Mouse (Mus musculus): ENCODE results near the gene Triobp. TPM values are rescaled to one million over a fixed set of nuclear protein-coding genes. Genes with fewer than 3 reads are reported as not detected.
"Not testable (repeated sequence)": the region's sequence is repeated elsewhere in the genome, so short reads cannot be mapped to it uniquely, and the experiment has no call there.

Triobp gene
- total RNA-seq, 4 experiments from 2014 or later = 10.8 to 16.3 (median 11.7) TPM

DNA sequence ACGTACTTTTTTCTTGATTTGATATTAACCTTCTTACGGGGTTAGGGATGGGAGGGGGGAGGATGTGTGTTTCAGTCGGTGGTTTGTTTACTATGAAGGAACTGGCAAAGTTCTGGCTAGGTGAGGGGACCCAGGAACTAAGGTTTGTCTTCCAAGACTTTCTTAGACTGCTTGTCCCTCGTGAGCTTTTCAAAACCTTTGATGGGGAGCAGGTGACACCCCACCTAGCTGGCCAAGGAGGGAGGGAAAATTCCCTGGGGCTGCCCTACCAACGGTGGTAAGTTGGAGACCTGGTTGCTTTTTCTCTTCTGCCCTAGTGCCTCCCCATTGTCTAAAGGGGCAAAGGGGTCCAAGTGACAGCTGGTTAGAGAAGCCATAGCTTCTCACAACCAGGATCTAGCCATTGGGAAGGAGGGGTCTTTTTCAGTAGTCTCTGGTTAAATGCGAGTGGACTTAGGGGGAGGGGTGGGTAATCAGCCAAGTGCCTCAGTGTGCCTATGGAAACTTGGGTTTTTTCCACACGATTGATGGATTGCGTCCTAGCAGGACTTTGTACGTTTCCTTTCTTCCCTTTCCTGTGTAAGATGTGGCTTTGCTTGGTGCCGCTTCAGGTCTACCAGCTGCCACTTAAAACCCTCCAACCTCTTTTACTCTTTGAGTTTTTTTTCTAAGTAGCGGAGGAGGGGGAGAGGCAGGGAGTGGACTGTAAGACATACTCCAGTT lies 82.2 kb downstream of the Triobp start:
- DNase-seq (ENCODE audit: low spot score in 2 of 2) = no peak

GRCm38 (mm10) chr15:79030551-79031435 lies 83.3 kb downstream of the Triobp start:
- DNase-seq (ENCODE audit: low spot score in 2 of 2) = peak; percentile 59 to 90

DNA sequence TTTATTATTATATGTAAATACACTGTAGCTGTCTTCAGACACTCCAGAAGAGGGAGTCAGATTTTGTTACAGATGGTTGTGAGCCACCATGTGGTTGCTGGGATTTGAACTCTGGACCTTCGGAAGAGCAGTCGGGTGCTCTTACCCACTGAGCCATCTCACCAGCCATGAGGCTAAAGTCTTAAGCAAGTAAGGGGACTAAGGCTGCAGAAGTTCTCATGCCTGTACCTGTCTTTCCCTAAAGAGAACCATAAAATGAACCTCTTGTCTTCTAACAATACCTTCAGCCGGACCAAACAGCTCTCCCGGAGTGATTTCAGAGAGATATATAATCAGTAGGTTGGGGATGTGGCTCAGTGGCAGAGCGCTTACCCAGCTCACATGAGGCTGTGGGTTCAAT lies 84.4 kb downstream of the Triobp start:
- DNase-seq (ENCODE audit: low spot score in 2 of 2) = not testable (repeated sequence)

GRCm38 (mm10) chr15:79037913-79038328 lies 90.4 kb downstream of the Triobp start:
- peak in 1 of 2 experiments; percentile 69 for DNase-seq (ENCODE audit: low spot score in 2 of 2)

DNA sequence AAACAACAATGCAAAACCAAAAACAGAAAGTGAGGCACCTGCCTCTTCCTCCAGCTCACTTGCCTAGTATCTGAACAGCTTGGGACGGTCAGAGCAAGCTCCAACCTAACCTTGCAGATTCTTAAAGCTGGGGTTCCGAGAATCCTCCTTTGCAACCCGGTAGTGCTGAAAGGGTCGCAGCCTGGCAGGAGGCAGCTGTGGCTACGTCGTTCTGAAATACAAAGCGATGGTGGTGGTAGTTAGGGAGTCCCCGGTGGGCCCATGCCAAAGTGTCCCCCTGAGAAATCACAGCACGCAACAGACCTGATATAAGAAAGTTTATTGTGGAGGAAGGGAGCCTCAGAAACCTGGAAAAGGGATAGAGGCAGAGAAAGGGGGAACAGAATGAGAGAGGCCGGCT lies 90.8 kb downstream of the Triobp start:
- no peak for DNase-seq (ENCODE audit: low spot score in 2 of 2)

GRCm38 (mm10) chr15:79038853-79039252 lies 91.3 kb downstream of the Triobp start:
- DNase-seq (ENCODE audit: low spot score in 2 of 2) = peak in 1 of 2 experiments; percentile 55

DNA sequence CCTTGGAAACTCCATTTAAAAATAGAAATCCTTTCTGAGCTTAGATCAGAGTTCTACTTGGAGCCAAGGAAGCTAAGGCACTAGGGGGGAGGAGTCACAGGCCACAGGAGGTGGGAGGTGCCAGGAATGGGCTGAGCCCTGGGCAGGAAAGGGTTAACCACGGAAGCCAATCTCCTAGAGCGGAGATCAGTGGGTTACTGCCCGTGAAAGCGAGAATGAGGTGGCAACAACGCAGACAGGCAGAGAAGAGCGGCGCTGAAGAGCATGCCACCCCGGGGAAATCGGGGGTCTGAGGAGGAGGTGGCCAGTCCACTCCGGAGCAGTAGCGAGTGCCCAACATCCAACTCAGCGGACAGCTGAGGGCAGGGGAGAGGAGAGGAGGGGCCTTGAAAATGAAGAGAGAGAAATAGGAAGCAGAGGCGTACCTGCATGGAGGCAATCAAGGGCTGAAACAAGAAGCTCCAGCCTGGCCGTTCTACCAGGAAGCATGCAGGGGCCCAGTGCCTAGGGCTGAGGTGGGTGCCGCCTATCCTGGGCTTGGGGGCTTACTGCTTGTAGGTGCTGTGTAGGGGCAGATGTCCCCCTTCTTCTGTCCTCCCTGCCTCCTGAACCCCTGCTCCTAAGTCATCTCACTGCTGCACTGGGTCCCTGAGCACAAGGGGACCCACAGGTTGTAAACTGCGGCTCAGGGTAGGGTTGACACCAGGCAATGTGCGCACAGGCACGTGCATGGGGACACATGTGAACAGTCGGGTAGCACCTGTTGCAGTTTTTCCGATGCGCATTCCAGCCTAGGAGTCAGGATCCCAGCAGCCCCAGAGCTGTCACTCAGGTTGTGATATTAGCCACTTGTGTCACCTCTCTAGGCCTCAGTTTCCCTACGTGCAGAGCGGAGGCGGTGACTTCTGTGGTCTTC lies 93.2 kb downstream of the Triobp start:
- DNase-seq (ENCODE audit: low spot score in 2 of 2) = no peak

DNA sequence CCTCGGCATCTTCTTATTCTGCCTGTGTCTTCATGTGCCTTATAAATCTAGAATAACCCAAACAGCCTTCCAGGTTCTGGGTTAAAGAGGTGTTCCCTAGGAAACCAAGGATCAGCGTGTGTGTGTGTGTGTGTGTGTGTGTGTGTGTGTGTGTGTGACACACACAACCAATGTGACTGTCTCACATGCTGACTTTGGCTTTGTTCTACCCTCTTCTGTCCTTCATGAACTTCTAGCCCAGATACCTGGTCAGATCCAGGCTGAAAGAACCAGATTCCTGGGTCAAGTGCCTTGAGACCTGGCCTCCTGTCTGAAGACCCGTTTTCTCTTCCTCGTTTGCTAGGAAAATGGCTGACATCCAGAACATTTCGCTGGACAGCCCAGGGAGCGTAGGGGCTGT lies 94.1 kb downstream of the Triobp start, which contains the start of gene Galr3:
TSS of gene Galr3 (plus strand) at position 301 of the 400 bp plus-strand sequence.
- DNase-seq (ENCODE audit: low spot score in 2 of 2) = no peak

DNA sequence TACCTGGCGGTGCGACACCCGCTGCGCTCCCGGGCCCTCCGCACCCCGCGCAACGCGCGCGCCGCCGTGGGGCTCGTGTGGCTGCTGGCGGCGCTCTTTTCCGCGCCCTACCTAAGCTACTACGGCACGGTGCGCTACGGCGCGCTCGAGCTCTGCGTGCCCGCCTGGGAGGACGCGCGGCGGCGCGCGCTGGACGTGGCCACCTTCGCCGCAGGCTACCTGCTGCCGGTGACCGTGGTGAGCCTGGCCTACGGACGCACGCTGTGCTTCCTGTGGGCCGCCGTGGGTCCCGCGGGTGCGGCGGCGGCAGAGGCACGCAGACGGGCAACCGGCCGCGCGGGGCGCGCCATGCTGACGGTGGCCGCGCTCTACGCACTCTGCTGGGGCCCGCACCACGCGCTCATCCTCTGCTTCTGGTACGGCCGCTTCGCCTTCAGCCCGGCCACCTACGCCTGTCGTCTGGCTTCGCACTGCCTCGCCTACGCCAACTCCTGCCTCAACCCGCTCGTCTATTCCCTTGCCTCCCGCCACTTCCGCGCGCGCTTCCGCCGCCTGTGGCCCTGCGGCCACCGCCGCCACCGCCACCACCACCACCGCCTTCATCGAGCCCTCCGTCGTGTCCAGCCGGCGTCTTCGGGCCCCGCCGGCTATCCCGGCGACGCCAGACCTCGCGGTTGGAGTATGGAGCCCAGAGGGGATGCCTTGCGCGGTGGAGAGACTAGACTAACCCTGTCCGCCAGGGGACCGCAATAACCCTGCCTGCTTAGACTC lies 95.4 kb downstream of the Triobp start:
- DNase-seq (ENCODE audit: low spot score in 2 of 2) = peak in 1 of 2 experiments; percentile 57

DNA sequence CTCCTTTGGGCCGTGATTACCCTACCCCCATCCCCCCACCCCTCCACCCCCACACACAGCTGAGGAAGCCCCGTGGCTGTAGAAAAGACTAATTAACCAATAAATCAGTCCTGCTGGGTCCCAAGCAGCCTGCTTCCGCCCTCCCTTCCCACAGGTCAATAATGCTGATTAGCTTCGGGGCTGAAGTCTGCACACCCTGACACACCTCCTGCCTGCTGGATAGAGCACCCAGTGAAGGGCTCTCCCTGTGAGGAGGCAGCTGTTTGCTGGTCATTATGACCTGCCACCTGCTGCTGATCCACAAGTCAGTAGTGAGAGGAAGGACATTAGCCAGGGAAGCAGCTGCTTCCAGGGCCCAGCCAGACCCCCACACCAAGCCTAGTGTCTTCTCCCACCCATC lies 97.3 kb downstream of the Triobp start:
- no peak for DNase-seq (ENCODE audit: low spot score in 2 of 2)

DNA sequence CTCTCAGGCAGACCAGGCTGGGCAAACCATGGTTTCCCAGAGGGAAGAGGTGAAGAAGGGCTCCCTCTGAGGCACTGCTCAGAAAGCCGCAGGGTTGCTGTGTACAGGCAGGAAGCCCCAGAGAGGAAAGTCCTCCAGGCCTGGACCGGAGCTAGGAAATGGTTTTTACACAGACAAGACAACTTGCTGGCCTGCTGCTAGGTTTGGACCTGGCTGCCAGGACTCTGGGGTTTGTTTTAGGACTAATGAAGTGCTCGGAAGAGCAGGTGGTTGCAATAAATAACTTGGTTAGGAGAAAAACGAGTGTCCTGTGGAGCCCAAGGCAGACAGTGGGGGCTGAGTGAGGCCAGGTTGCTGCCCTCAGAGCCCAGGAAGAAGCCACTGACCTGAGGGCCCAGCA lies 100.7 kb downstream of the Triobp start:
- DNase-seq (ENCODE audit: low spot score in 2 of 2) = no peak

GRCm38 (mm10) chr15:79050160-79050845 lies 102.8 kb downstream of the Triobp start:
- no peak for DNase-seq (ENCODE audit: low spot score in 2 of 2)

DNA sequence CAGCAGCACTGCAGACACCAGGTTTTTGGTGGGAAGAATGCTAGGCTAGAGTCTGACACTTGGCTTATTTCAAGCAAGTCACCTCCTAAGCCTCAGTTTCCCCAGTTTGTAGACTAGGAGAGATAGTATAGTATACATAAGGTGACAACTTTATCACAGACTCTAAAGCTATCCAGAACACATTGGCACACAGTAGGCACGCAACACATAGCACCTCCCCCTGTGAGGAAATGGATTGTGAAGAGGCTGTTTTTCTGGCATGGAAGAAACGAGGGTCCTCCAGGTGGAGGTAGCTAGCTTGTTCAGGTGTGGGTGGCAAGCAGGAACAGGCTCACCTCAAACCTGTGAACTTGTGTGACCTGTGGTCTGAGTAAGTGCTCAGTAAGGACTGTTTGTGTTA lies 103.4 kb downstream of the Triobp start:
- no peak for DNase-seq (ENCODE audit: low spot score in 2 of 2)

- no peak for DNase-seq (ENCODE audit: low spot score in 2 of 2)
Observed at GRCm38 (mm10) chr15:79051461-79052360, 104.2 kb downstream of the Triobp start.

GRCm38 (mm10) chr15:79052366-79052765 lies 104.8 kb downstream of the Triobp start:
- DNase-seq (ENCODE audit: low spot score in 2 of 2) = no peak

All from left cerebral cortex, adult 8-10 months (tissue).